In the genomic region with DNA sequence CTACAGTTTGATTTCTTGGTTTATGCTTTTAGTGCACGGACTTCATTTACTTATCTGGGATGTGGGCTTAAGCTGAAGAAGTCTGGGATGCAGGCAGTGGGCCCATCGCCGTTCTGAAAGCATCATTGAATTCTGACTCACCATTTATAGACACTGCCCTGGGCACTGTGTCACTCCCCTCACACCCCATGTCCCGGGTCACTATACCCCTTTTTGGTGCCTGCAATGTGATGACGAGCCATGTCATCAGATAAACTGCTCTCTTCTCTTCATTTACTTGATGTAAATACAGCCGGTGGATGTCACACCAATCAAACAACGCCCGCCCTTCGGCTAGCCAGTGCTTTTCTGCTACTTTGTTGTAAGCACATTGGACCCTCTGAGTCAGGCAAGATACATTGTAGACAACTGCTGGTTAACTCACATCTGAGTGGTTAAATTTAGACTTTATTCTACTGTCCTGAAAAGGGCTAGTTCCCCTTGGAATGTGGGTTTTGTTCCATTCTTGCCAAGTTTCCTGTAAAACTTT, we compare ENCODE assay signal across 5 mouse cellular contexts.
"Had no signal": no experiment of that assay in that cellular context is flagged by ENCODE, and none has a peak within 500 bp of the region (broad histone marks: within the 10 kb centered on the region; RNA-seq: fewer than 3 reads in every experiment).

No protein-coding gene starts in this region.

- H3K36me3 ChIP-seq: limb, embryonic 15.5 days; liver, embryonic 12.5 days; midbrain, embryonic 13.5 days had no signal

- H3K27me3 ChIP-seq: limb, embryonic 15.5 days; liver, embryonic 12.5 days; midbrain, embryonic 13.5 days had no signal

- H3K4me1 ChIP-seq: liver, embryonic 12.5 days had no signal

- H3K4me3 ChIP-seq: liver, embryonic 12.5 days had no signal

- H3K9ac ChIP-seq: limb, embryonic 15.5 days; liver, embryonic 12.5 days; midbrain, embryonic 13.5 days had no signal

- DNase-seq: thymus, adult 18-20 months; thymus, postnatal 14 days had no signal

- H3K9me3 ChIP-seq: limb, embryonic 15.5 days; liver, embryonic 12.5 days; midbrain, embryonic 13.5 days had no signal

- ATAC-seq: liver, embryonic 12.5 days had no signal

- H3K27ac ChIP-seq: liver, embryonic 12.5 days had no signal
